Mouse (Mus musculus): ENCODE measurements around the gene Dennd6b.

Dennd6b gene

GRCm38 (mm10) chr15:89181561-89182270, 14.6 kb downstream of the Dennd6b start:
- DNase-seq, result no peak

DNA sequence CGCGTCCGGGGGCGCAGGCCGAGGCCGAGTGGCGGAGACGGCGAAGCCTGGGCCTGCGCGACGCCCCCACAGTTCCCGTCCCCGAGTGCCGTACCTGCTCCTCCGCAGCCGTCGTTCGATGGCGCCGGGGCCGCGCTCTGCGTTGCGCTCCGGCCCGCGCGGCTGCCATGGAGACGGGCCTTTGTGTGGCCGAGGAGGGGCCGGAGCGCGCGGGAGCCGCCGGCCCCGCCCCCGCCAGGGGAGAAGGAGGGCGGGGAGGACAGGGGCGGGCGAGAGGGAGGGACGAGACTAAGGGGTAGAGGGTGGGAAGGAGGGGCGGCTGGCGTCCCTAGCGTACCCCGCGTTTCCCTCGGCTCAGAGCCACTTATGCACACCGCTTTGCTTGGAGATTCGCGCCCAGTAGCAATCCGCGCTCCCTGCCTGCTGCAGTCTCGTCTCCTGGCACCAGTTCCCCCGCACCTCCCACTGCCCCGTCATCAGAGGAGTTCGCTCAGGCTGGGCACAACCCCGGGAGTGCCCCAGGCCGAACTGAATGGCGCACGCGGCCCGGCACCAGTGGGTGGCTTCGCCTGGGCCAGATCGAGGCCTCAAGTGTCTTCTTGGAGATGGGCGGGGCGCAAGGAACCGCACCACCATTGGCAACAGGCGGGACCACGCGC, 15.6 kb downstream of the Dennd6b start, which contains the start of gene Plxnb2:
Plxnb2 (minus strand) TSS at position 218 of the 659 bp plus-strand sequence.
- peak; percentile 39 to 52 for DNase-seq

- DNase-seq, result no peak
These were observed 16.2 kb downstream of the Dennd6b start for GRCm38 (mm10) chr15:89180081-89180541.

- DNase-seq, result no peak
These were observed 16.7 kb downstream of the Dennd6b start for GRCm38 (mm10) chr15:89179630-89179964.

GRCm38 (mm10) chr15:89178954-89179629, 17.2 kb downstream of the Dennd6b start:
- peak in 1 of 2 experiments; percentile 36 for DNase-seq

DNA sequence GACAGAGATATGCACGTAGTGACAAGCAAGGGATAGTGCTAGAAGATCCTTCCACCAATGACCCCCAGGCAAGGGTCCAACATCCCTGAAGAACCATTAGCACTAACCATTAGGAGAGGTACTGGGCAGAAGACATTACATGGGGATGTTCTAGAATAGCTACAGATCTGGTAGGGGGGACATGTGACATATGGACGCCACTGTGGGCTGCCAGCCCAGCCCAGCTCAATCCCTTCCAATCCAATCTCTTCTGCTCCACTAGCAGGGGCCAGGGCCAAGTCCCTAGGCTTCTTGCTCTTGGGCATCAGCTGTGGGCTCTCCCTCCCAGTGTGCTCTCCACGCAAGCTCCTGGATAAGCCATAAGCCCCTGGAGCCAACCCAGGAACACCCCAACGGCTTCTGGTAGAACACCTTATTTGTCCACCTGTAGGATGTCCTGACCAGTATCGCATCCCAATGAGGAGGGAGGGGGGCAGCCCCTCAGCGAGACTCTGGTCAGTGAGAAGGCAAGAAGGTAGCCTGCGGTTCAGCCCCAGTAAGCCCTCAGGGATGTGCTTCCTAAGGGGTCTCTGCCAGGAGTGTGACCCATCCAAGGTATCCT, 17.9 kb downstream of the Dennd6b start:
- no peak for DNase-seq

- DNase-seq, result peak in 1 of 2 experiments; percentile 14
These were observed 18.6 kb downstream of the Dennd6b start for GRCm38 (mm10) chr15:89177576-89178259.

DNA sequence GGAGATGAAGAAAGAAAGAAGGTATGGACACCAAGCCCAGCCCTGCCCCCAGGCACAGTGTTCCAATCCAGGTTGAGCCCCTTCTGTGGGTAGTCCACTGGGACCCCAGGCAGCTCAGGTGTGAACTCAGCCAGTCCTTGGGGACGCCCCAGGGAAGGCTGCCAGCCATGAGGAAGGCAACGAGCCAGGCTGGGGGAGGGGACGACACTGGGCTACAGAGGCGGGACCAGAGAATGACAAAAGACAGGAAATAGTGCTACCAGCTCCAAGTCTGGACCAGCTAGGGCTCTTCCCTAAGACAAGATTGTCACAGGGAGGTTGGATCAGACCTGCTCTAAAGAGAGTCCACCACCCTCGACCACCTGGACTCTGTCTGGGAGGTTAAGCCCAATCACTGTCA, 19.2 kb downstream of the Dennd6b start:
- peak; percentile 59 to 68 for DNase-seq

DNA sequence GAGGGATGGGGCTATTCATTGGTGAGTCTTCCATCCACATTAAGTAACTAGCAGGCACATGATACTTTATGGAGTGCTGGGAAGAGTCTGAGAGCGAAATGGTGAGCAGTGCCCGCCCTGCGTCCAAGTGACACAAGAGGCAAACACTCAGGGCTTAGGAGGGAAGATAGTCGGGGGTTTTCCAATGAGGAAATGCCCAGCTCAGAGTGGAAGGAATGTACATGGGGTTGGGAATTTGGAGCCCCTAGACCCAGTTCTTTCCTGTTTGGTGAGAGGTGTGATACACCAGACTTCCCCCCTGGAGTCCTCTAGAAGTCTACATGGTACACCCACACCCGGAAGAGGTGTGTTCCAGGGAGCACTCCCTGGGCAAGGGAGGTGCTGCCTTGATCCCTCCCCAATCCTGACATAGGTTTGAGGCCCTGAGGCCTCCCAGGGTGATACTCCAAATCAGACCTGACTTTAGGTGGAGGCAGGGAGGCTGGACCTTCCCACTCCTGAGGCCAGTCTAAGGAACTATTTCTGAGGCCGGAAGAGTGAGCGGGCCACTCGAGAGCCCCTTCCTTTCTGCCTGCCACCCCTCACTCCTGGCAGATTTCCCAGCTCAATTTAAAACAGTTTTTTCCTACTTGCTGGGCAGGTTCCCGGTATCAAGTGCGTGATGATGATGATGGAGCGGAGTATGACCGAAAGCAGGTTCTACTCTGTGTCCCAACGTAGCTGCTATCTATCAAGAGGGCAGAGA, 20.7 kb downstream of the Dennd6b start:
- no peak for DNase-seq

- no peak for DNase-seq
These were observed 21.4 kb downstream of the Dennd6b start for GRCm38 (mm10) chr15:89174889-89175339.

GRCm38 (mm10) chr15:89173906-89174214, 22.4 kb downstream of the Dennd6b start:
- DNase-seq, result peak in 1 of 2 experiments; percentile 55

GRCm38 (mm10) chr15:89173024-89173905, 23.0 kb downstream of the Dennd6b start:
- peak in 1 of 2 experiments; percentile 55 for DNase-seq

DNA sequence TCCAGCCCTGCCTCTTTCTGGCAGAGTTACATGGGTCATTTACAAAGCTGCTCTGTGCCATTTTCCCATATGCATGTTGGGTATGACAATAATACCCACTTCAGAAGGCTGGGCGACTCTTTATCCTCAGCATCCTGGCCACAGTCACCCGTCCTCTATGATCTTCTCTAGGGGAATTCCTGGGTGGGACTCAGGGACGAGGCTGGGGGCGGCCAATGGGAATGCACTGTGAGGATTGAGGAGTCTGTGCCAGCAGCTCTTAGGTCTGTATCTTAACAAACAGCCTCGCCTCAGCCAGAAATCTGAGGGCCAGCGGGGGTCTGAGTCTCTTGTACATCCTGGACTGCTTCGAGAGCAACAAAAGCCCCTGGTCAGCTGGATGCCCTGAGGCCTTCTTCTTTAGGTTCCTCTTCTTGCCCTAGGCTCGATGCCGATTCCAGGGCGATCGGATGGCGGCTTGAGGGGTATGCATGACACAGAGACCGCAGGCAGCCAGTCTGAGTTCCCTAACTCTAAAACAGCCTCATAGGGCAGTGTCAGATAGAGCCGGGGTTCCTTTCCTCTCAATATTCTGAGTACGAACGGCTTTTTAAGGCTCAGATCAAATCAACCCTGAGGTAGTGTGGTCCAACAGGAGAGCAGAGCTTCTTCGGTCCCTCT, 23.9 kb downstream of the Dennd6b start:
- DNase-seq, result peak in 1 of 2 experiments; percentile 14

DNA sequence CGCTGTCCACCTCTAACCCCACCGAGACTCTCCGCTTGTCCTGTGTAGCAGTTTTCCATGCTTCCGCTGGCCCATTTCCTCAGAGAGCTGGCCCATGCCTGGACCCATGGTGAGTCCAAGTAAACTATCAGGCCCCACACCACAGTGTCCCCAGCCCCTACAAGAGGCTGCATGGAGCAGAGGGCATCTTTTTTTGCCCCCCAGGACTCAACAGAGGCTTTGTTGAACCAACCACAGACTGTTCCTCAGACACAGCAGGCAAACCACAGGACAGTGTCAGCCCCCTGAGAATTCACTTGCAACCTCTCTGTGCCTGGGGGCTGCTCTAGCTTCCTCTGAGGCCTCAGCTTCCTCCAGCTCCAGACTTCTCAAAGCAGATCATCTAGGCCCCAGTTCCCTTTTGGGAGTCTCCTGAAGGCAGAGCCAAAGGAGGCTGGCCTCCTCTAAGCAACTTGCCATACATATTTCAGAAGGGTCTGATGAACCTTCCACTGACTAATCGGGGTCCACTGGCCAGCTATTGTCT, 24.7 kb downstream of the Dennd6b start:
- no peak for DNase-seq

- DNase-seq, result no peak
These were observed 26.2 kb downstream of the Dennd6b start for GRCm38 (mm10) chr15:89170102-89170501.

DNA sequence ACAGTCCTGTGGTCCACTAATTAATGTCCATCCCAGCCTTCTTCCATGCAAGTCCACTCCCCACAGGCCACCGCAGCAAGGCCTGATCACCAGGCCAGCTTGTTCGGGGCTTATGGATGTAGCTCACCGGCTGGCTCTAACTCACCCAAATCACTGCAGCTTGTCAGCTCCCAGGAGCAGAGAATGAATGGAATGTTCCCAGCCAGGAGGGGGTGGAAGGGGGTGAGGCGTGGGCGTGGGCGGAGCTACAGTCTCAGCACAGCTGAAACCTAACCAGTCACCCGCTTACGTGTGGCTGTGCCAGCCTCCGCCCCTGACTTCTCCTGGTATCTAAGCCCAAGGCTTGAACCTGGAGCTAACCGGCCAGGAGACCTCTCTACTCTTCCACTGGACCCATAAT, 26.9 kb downstream of the Dennd6b start:
- DNase-seq, result peak in 1 of 2 experiments; percentile 20

- no peak for DNase-seq
These were observed 27.4 kb downstream of the Dennd6b start for GRCm38 (mm10) chr15:89168922-89169321.

GRCm38 (mm10) chr15:89165478-89165877, 30.8 kb downstream of the Dennd6b start:
- DNase-seq, result no peak

DNA sequence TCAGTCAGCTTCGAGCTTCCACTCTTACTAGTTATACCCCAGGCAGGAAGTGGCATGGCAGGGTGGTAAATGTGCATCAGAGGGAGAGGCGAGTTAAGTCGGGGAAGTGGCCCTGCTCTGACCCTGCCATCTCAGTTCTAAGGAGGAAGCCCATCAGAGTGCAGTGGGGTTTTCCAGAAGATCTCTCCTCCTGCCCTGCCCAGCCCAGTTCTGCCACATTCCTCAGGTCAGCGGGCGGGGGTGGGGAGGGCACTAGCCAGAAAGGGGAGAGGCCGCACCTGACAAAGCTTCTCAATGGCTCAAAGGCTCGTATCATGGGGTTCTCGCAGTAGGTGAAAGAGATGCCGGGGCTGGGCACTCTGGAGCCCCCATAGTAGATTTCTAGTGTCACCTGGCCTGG, 34.9 kb downstream of the Dennd6b start:
- DNase-seq, result no peak

DNA sequence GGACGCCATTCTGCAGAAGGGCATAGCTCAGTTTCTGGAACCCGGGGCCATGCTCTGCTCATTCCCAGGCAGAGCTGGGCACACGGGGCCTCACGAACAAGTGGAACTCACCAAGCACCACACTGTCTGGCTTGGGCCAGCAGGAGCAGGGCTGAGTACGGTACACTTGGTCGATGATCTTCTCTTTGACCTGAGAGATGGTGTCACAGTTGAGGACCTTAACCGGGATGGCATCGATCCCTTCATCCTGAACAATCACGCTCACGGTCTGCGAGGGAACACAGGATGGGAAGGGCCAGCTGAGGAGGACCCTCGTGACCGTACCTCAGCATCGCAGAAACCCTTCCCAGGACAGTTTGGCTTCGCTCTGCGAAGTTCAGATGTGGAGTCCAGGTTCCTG, 37.8 kb downstream of the Dennd6b start:
- DNase-seq, result no peak
